Mouse (Mus musculus): ENCODE measurements around the gene Coro7. TPM values are rescaled to one million over a fixed set of nuclear protein-coding genes. Genes with fewer than 3 reads are reported as not detected.

Gene Coro7
- polyA plus RNA-seq, 1 experiment, result 6.0 TPM

- Histone ChIP-seq H3ac (ENCODE audit: control insufficient read depth, insufficient read length, low read depth) (no peak overlapping the region), H3K36me3 (ENCODE audit: control insufficient read depth, insufficient read depth) (peaks cover 18% of the 10 kb centered on the region), H3K79me2 (ENCODE audit: control insufficient read depth, insufficient read depth) (no peaks in the 10 kb centered on the region), H3K27me3 (ENCODE audit: control insufficient read depth, insufficient read depth, insufficient read length) (no peaks in the 10 kb centered on the region), H3K79me3 (ENCODE audit: low read depth) (no peaks in the 10 kb centered on the region), H3K4me3 (ENCODE audit: insufficient read depth, poor library complexity, severe bottlenecking) (no peak overlapping the region)
- no peak for TF ChIP-seq MAX (IDR thresholded peaks at IDR 0.05)
- TF ChIP-seq MYOG (IDR thresholded peaks at IDR 0.05; ENCODE audit: control insufficient read depth, extremely low read depth, insufficient read length), result no peak
- TF ChIP-seq MYOD1 (IDR thresholded peaks at IDR 0.05; ENCODE audit: control insufficient read depth, insufficient read length, low read depth), result no peak
- no peak for TF ChIP-seq USF1 (IDR thresholded peaks at IDR 0.05; ENCODE audit: low read depth)
- no peak for TF ChIP-seq FOSL1 (IDR thresholded peaks at IDR 0.05; ENCODE audit: insufficient read depth, low read length, poor library complexity, severe bottlenecking)
- no peak for TF ChIP-seq CEBPB (IDR thresholded peaks at IDR 0.05; ENCODE audit: low read depth)
Measured at GRCm38 (mm10) chr16:4665726-4666125, 13.9 kb downstream of the Coro7 start.

GRCm38 (mm10) chr16:4663806-4664205 is 15.8 kb downstream of the Coro7 start:
- TF ChIP-seq USF1 (IDR thresholded peaks at IDR 0.05; ENCODE audit: low read depth), result no peak
- TF ChIP-seq FOSL1 (IDR thresholded peaks at IDR 0.05; ENCODE audit: insufficient read depth, low read length, poor library complexity, severe bottlenecking), result no peak
- no peak for TF ChIP-seq MAX (IDR thresholded peaks at IDR 0.05)
- no peak for TF ChIP-seq CTCF (IDR thresholded peaks at IDR 0.05; ENCODE audit: control insufficient read depth, insufficient read depth, insufficient read length)
- no peak for TF ChIP-seq CEBPB (IDR thresholded peaks at IDR 0.05; ENCODE audit: low read depth)
- TF ChIP-seq MYOD1 (IDR thresholded peaks at IDR 0.05; ENCODE audit: control insufficient read depth, insufficient read length, low read depth), result no peak
- TF ChIP-seq MYOG (IDR thresholded peaks at IDR 0.05; ENCODE audit: control insufficient read depth, extremely low read depth, insufficient read length), result no peak
- Histone ChIP-seq H3K4me3 (ENCODE audit: insufficient read depth, poor library complexity, severe bottlenecking) (no peak overlapping the region), H3ac (ENCODE audit: control insufficient read depth, insufficient read length, low read depth) (no peak overlapping the region), H3K36me3 (ENCODE audit: control insufficient read depth, insufficient read depth) (peaks cover 18% of the 10 kb centered on the region), H3K27me3 (ENCODE audit: control insufficient read depth, insufficient read depth, insufficient read length) (no peaks in the 10 kb centered on the region), H3K79me2 (ENCODE audit: control insufficient read depth, insufficient read depth) (no peaks in the 10 kb centered on the region), H3K79me3 (ENCODE audit: low read depth) (no peaks in the 10 kb centered on the region)

GRCm38 (mm10) chr16:4661605-4662004 is 18.0 kb downstream of the Coro7 start:
- H3ac ChIP-seq (ENCODE audit: control insufficient read depth, insufficient read length, low read depth), result no peak overlapping the region
- H3K36me3 ChIP-seq (ENCODE audit: control insufficient read depth, insufficient read depth), result peaks cover 9% of the 10 kb centered on the region
- no peaks in the 10 kb centered on the region for H3K79me3 ChIP-seq (ENCODE audit: low read depth)
- no peaks in the 10 kb centered on the region for H3K79me2 ChIP-seq (ENCODE audit: control insufficient read depth, insufficient read depth)
- no peak overlapping the region for H3K4me3 ChIP-seq (ENCODE audit: insufficient read depth, poor library complexity, severe bottlenecking)
- H3K27me3 ChIP-seq (ENCODE audit: control insufficient read depth, insufficient read depth, insufficient read length), result no peaks in the 10 kb centered on the region
- TF ChIP-seq FOSL1 (IDR thresholded peaks at IDR 0.05; ENCODE audit: insufficient read depth, low read length, poor library complexity, severe bottlenecking), result no peak
- TF ChIP-seq USF1 (IDR thresholded peaks at IDR 0.05; ENCODE audit: low read depth), result no peak
- TF ChIP-seq CTCF (IDR thresholded peaks at IDR 0.05; ENCODE audit: control insufficient read depth, insufficient read depth, insufficient read length), result no peak
- TF ChIP-seq MYOG (IDR thresholded peaks at IDR 0.05; ENCODE audit: control insufficient read depth, extremely low read depth, insufficient read length), result no peak

- Histone ChIP-seq H3K79me3 (ENCODE audit: low read depth) (peaks cover 2% of the 10 kb centered on the region), H3K79me2 (ENCODE audit: control insufficient read depth, insufficient read depth) (no peaks in the 10 kb centered on the region), H3K36me3 (ENCODE audit: control insufficient read depth, insufficient read depth) (peaks cover 6% of the 10 kb centered on the region), H3K4me3 (ENCODE audit: insufficient read depth, poor library complexity, severe bottlenecking) (no peak overlapping the region), H3K27me3 (ENCODE audit: control insufficient read depth, insufficient read depth, insufficient read length) (no peaks in the 10 kb centered on the region), H3ac (ENCODE audit: control insufficient read depth, insufficient read length, low read depth) (no peak overlapping the region)
- TF ChIP-seq MAX (IDR thresholded peaks at IDR 0.05) (no peak), CTCF (IDR thresholded peaks at IDR 0.05; ENCODE audit: control insufficient read depth, insufficient read depth, insufficient read length) (no peak), FOSL1 (IDR thresholded peaks at IDR 0.05; ENCODE audit: insufficient read depth, low read length, poor library complexity, severe bottlenecking) (no peak)
Measured at GRCm38 (mm10) chr16:4659326-4659725, 20.3 kb downstream of the Coro7 start.

- H3K79me3 ChIP-seq (ENCODE audit: low read depth), result peaks cover 2% of the 10 kb centered on the region
- H3K36me3 ChIP-seq (ENCODE audit: control insufficient read depth, insufficient read depth), result peaks cover 11% of the 10 kb centered on the region
- no peaks in the 10 kb centered on the region for H3K27me3 ChIP-seq (ENCODE audit: control insufficient read depth, insufficient read depth, insufficient read length)
- TF ChIP-seq MYOD1 (IDR thresholded peaks at IDR 0.05; ENCODE audit: control insufficient read depth, insufficient read length, low read depth) (no peak), MAX (IDR thresholded peaks at IDR 0.05) (no peak), CTCF (IDR thresholded peaks at IDR 0.05; ENCODE audit: control insufficient read depth, insufficient read depth, insufficient read length) (no peak), MYOG (IDR thresholded peaks at IDR 0.05; ENCODE audit: control insufficient read depth, extremely low read depth, insufficient read length) (no peak), USF1 (IDR thresholded peaks at IDR 0.05; ENCODE audit: low read depth) (no peak), CEBPB (IDR thresholded peaks at IDR 0.05; ENCODE audit: low read depth) (no peak), FOSL1 (IDR thresholded peaks at IDR 0.05; ENCODE audit: insufficient read depth, low read length, poor library complexity, severe bottlenecking) (no peak)
- H3K4me3 ChIP-seq (ENCODE audit: insufficient read depth, poor library complexity, severe bottlenecking), result no peak overlapping the region
- H3K79me2 ChIP-seq (ENCODE audit: control insufficient read depth, insufficient read depth), result no peaks in the 10 kb centered on the region
- H3ac ChIP-seq (ENCODE audit: control insufficient read depth, insufficient read length, low read depth), result no peak overlapping the region
Measured at GRCm38 (mm10) chr16:4658781-4659245, 20.8 kb downstream of the Coro7 start.

GRCm38 (mm10) chr16:4656571-4657081 is 23.0 kb downstream of the Coro7 start:
- TF ChIP-seq USF1 (IDR thresholded peaks at IDR 0.05; ENCODE audit: low read depth), result no peak
- no peak for TF ChIP-seq CTCF (IDR thresholded peaks at IDR 0.05; ENCODE audit: control insufficient read depth, insufficient read depth, insufficient read length)
- TF ChIP-seq FOSL1 (IDR thresholded peaks at IDR 0.05; ENCODE audit: insufficient read depth, low read length, poor library complexity, severe bottlenecking), result no peak
- TF ChIP-seq MAX (IDR thresholded peaks at IDR 0.05), result no peak
- TF ChIP-seq MYOD1 (IDR thresholded peaks at IDR 0.05; ENCODE audit: control insufficient read depth, insufficient read length, low read depth), result no peak
- no peak for TF ChIP-seq MYOG (IDR thresholded peaks at IDR 0.05; ENCODE audit: control insufficient read depth, extremely low read depth, insufficient read length)
- TF ChIP-seq CEBPB (IDR thresholded peaks at IDR 0.05; ENCODE audit: low read depth), result no peak
- no peak overlapping the region for H3K4me3 ChIP-seq (ENCODE audit: insufficient read depth, poor library complexity, severe bottlenecking)
- H3K36me3 ChIP-seq (ENCODE audit: control insufficient read depth, insufficient read depth), result peaks cover 28% of the 10 kb centered on the region

More at GRCm38 (mm10) chr16:4656571-4657081, 23.0 kb downstream of the Coro7 start:
- no peak overlapping the region for H3ac ChIP-seq (ENCODE audit: control insufficient read depth, insufficient read length, low read depth)
- peaks cover 12% of the 10 kb centered on the region for H3K79me2 ChIP-seq (ENCODE audit: control insufficient read depth, insufficient read depth)
- H3K79me3 ChIP-seq (ENCODE audit: low read depth), result peaks cover 2% of the 10 kb centered on the region
- H3K27me3 ChIP-seq (ENCODE audit: control insufficient read depth, insufficient read depth, insufficient read length), result no peaks in the 10 kb centered on the region
